Mouse (Mus musculus): Measurements from ENCODE around the gene Neb. TPM values are rescaled to one million over a fixed set of nuclear protein-coding genes. Genes with fewer than 3 reads are reported as not detected.

Gene Neb
- polyA plus RNA-seq (2017; shearing (Covaris generic)): 10 to 100 TPM; 27.9 to 28.4 TPM

- peak; percentile 68 for ATAC-seq
Measured at GRCm38 (mm10) chr2:52378448-52378804, at the start of gene Neb. TSS of gene Neb (minus strand) at chr2:52378474.

- no peak for ATAC-seq
Measured at GRCm38 (mm10) chr2:52427383-52427782, 49.1 kb upstream of the Neb start.

GRCm38 (mm10) chr2:52426041-52426440 is 47.8 kb upstream of the Neb start:
- no peak for ATAC-seq

- ATAC-seq: no peak
Measured at GRCm38 (mm10) chr2:52425523-52425795, 47.2 kb upstream of the Neb start.

GRCm38 (mm10) chr2:52424747-52425522 is 46.7 kb upstream of the Neb start, which contains the start of gene Arl5a:
TSS of gene Arl5a (minus strand) at chr2:52424901.
- ATAC-seq: peak; percentile 81

- peak; percentile 51 for ATAC-seq
Measured at GRCm38 (mm10) chr2:52424248-52424728, 46.0 kb upstream of the Neb start.

GRCm38 (mm10) chr2:52423611-52424247 is 45.5 kb upstream of the Neb start:
- ATAC-seq: no peak

- ATAC-seq: no peak
Measured at GRCm38 (mm10) chr2:52422871-52423610, 44.8 kb upstream of the Neb start.

GRCm38 (mm10) chr2:52421197-52421596 is 42.9 kb upstream of the Neb start:
- peak; percentile 16 for ATAC-seq

- no peak for ATAC-seq
Measured at GRCm38 (mm10) chr2:52420001-52420710, 41.9 kb upstream of the Neb start.

- ATAC-seq: no peak
Measured at GRCm38 (mm10) chr2:52419295-52419694, 41.0 kb upstream of the Neb start.

- no peak for ATAC-seq
Measured at GRCm38 (mm10) chr2:52412524-52413037, 34.3 kb upstream of the Neb start.

- peak; percentile 84 for ATAC-seq
Measured at GRCm38 (mm10) chr2:52406480-52406879, 28.2 kb upstream of the Neb start.

GRCm38 (mm10) chr2:52405238-52405637 is 27.0 kb upstream of the Neb start:
- no peak for ATAC-seq

- ATAC-seq: peak; percentile 37
Measured at GRCm38 (mm10) chr2:52394529-52394928, 16.3 kb upstream of the Neb start.

- ATAC-seq: no peak
Measured at GRCm38 (mm10) chr2:52390415-52390975, 12.2 kb upstream of the Neb start.

GRCm38 (mm10) chr2:52389975-52390374 is 11.7 kb upstream of the Neb start:
- no peak for ATAC-seq

GRCm38 (mm10) chr2:52386451-52386850 is 8.2 kb upstream of the Neb start:
- ATAC-seq: no peak

- no peak for ATAC-seq
Measured at GRCm38 (mm10) chr2:52386037-52386436, 7.8 kb upstream of the Neb start.

GRCm38 (mm10) chr2:52378848-52379261 is 581 bp upstream of the Neb start:
- ATAC-seq: peak; percentile 95

- ATAC-seq: no peak
Measured at GRCm38 (mm10) chr2:52377706-52378447, 397 bp downstream of the Neb start.

- no peak for ATAC-seq
Measured at GRCm38 (mm10) chr2:52374706-52375105, 3.6 kb downstream of the Neb start.
